In the genomic region with DNA sequence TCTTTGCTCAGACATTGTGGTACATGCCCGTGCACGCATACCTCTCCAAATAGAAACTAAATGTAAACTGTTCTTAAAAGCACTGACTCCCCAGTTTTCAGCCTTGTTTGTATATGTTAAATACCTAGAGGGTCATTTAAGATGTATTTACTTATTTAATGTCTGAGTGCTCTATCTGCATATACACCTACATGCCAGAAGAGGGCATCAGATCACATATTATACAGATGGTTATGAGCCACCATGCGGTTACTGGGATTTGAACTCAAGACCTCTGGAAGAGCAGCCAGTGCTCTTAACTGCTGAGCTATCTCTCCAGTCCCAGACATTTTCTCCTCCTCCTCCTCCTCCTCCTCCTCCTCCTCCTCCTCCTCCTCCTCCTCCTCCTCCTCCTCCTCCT, we compare ENCODE assay signal across 12 mouse cellular contexts. TPM values are rescaled to one million over a fixed set of nuclear protein-coding genes. Genes with fewer than 3 reads are reported as not detected.
DNase-seq lines count a peak whose midpoint lies in the region; TF ChIP-seq lines count a peak whose summit lies in the region.
"Had no signal": no experiment of that assay in that cellular context is flagged by ENCODE, and none has a peak within 500 bp of the region (broad histone marks: within the 10 kb centered on the region; RNA-seq: fewer than 3 reads in every experiment).

No protein-coding gene starts in this region.

- H3K27ac ChIP-seq in kidney, adult 2 months (ENCODE audit: insufficient read depth, low read depth, low read length): no peak overlapping the region
- H3K27ac ChIP-seq: hindbrain, embryonic 12.5 days had no signal

- no peak overlapping the region for H3K4me3 ChIP-seq in kidney, adult 2 months (ENCODE audit: insufficient read depth, low read depth, low read length)
- H3K4me3 ChIP-seq: hindbrain, embryonic 12.5 days had no signal

- 0 out of 2 replicates have a peak, but pooled peaks have one; percentile 3 for TF ChIP-seq CTCF in kidney, adult 2 months (conservative IDR thresholded peaks at IDR 0.05; ENCODE audit: insufficient read depth, insufficient read length, low read depth, low read length)

- H3K27me3 ChIP-seq in kidney, adult 2 months (replicated peaks; ENCODE audit: control insufficient read depth, insufficient read depth, low read length): no peaks in the 10 kb centered on the region
- H3K27me3 ChIP-seq: hindbrain, embryonic 12.5 days had no signal

- no peak for DNase-seq in kidney, adult 2 months
- no peak for DNase-seq in kidney, adult 8-10 months
- peak; percentile 41 for DNase-seq in thymus, postnatal 0 days (ENCODE audit: low spot score)
- DNase-seq in thymus, postnatal 14 days: no peak
- DNase-seq in brain, adult 2 months (ENCODE audit: low read depth, low spot score): peak; percentile 30
- DNase-seq in frontal cortex, adult 2 months (ENCODE audit: extremely low spot score in 1 of 2, low spot score in 1 of 2): no peak
- no peak for DNase-seq in spleen, adult 12 weeks (ENCODE audit: low spot score)
- DNase-seq: adrenal gland, postnatal 14 days; cerebellum, adult 18-20 months; heart, adult 18-20 months; thymus, postnatal 36 days had no signal

- no peaks in the 10 kb centered on the region; the same call in 1 of the 2 replicates for H3K4me1 ChIP-seq in kidney, adult 2 months (ENCODE audit: control insufficient read depth, insufficient read depth, low read length)
- H3K4me1 ChIP-seq: hindbrain, embryonic 12.5 days had no signal

- TF ChIP-seq POLR2A in kidney, adult 2 months (IDR thresholded peaks at IDR 0.05; ENCODE audit: low read depth, low read length): no peak

- 83% methylated on average over 3 of the region's 3 CpGs for WGBS in kidney, adult 2 months

- no peaks in the 10 kb centered on the region for H3K36me3 ChIP-seq in kidney, adult 2 months (ENCODE audit: control insufficient read depth, insufficient read depth, low read length)
- H3K36me3 ChIP-seq: hindbrain, embryonic 12.5 days had no signal

RNA-seq across cellular contexts. Expression of a gene that starts 14.6 kb away (rescaled TPM):
- polyA plus RNA-seq in kidney, adult 2 months (2012; rRNA removed): 9.2 and 13.2 TPM in 2 replicates
- 0.65 and 0.72 TPM in 2 replicates for polyA plus RNA-seq in thymus, postnatal 0 days (2015; fragmentation: Nextera tagmentation; extraction: Ambion mirVana)
- polyA plus RNA-seq in frontal cortex, adult 2 months (2012; rRNA removed): 5.1 and 8.1 TPM in 2 replicates

RNA-seq across cellular contexts. Expression of a gene that starts 20.2 kb away (rescaled TPM):
- 6.3 and 7.5 TPM in 2 replicates for polyA plus RNA-seq in kidney, adult 2 months (2012; rRNA removed)
- polyA plus RNA-seq in thymus, postnatal 0 days (2015; fragmentation: Nextera tagmentation; extraction: Ambion mirVana): 2.4 and 3.7 TPM in 2 replicates
- polyA plus RNA-seq in frontal cortex, adult 2 months (2012; rRNA removed): 33.4 and 34.1 TPM in 2 replicates

Comparison
In these comparisons a context has a peak if more than half of its experiments do, and no peak if none do; other contexts are left out.
1. DNase-seq: peak in thymus, postnatal 0 days (single experiment) and brain, adult 2 months (single experiment); none in kidney, adult 2 months (single experiment), kidney, adult 8-10 months (0 of 2), thymus, postnatal 14 days (single experiment), frontal cortex, adult 2 months (0 of 2) and spleen, adult 12 weeks (single experiment).